Mouse (Mus musculus) brain, embryonic 18.5 days (tissue): ENCODE results near the gene Gm8068.
"Not testable (repeated sequence)": the region's sequence is repeated elsewhere in the genome, so short reads cannot be mapped to it uniquely, and the experiment has no call there.

Experiments
- DNase-seq: peaks from one replicate; pipeline ENCODE4 v3.0.0-alpha.2; 2012; ENCODE audit warnings: low read depth, low spot score

Gene Gm8068

DNA sequence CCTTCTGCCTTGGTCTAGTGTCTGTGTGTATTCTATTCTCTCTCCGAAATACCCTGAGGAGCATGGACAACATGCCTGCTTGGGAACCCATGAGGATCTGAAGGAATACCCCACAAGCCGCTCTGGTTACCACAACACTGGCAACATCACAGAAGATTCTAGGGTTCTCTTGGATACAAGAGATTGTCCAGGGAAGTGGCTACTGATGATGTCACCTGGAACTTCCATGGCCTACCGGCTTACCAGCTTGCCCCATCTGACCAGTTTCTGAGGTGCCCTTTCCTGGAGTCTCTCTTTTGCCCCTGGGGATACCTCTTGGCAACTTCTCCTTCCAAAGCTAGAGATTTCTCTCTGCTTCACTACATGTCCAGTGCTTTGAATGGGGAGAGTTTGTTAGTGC, at the start of gene Gm8068:
Gene Gm8068, minus strand, starts transcription at position 101 of the 400 bp plus-strand sequence.
- not testable (repeated sequence) for DNase-seq

DNA sequence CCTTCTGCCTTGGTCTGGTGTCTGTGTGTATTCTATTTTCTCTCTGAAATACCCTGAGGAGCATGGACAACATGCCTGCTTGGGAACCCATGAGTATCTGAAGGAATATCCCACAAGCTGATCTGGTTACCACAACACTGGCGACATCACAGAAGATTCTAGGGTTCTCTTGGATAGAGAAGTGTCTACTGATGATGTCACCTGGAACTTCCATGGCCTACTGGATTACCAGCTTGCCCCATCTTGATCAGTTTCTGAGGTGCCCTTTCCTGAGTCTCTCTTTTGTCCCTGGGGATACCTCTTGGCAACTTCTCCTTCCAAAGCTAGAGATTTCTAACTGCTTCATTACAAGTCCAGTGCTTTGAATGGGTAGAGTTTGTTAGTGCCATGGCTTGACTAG, 48.8 kb upstream of the Gm8068 start, which contains the start of gene Gm7929:
Gene Gm7929, minus strand, starts transcription at position 101 of the 400 bp plus-strand sequence.
- not testable (repeated sequence) for DNase-seq

DNA sequence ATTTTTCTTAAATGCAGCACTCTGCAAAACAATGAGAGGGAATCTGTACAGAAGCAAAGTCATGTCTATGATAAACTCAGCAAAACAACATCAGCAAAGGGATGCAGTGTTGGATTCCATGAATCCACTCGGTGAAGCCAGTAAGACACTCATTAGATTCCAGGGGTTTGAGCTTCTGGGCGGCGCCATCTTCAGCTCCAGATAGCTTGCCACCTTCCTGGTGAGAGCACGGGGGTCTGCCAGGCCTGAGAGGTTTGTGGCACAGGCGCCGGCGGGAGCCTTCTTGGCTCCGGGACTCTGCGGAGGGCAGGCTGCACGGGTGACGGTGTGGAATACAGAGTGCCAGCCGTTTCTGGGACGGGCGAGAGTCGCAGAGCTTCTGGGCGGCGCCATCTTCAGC, 21.8 kb upstream of the Gm8068 start:
- not testable (repeated sequence) for DNase-seq

DNA sequence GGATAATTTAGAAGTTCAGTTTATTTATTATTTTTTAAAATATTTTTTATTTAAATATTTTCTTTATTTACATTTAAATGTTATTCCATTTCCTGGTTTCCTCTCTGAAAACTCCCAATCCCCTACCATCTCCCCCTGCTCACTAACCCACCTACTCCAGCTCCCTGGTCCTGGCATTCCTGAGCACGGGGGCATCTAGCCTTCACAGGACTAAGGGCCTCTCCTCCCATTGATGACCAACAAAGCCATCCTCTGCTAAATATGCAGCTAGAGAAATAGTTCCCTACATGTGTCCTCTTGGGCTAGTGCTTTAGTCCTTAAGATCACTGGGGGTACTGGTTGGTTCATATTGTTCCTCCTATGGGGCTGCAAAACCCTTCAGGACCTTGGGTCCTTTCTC, 15.5 kb upstream of the Gm8068 start:
- not testable (repeated sequence) for DNase-seq

DNA sequence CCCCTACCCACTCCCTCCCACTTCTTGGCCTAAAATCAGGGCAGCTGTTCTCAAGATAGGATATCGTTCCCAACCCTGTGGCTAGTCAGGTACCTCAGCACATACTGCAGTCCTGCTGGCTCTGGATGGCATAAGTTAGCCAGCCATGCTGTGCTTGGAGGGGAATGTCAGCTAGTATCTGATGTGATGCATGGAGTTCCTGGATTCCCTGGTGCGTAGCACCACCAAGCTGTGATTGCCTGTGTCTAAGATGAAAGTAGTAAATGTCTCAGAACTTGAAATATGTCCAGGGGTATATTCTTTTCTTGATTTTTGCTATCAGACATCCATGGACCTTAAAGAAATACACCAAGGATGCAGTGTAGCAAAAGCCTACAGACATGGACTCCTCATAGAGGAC, 53.5 kb downstream of the Gm8068 start:
- DNase-seq: not testable (repeated sequence)
